Mouse (Mus musculus) kidney, adult 2 months (tissue): ENCODE measurements at regions not wholly inside any gene's neighbourhood (a gene's known extent, or its start where the extent isn't known, plus 50 kb on each side); places are given as distances from the start of the nearest gene placed in this dataset.

Experiments
- DNase-seq: peaks from one replicate; pipeline ENCODE4 v3.0.0; 2021
- H3K27ac ChIP-seq: fragments of 200-500 bp; 2 replicates; pipeline ENCODE4 v1.5.1; 2012; ENCODE audit warnings: low read depth, low read length, control low read depth, inconsistent platforms; ENCODE audit not compliant: insufficient read depth
- H3K27me3 ChIP-seq: fragments of 200-500 bp; replicated peaks from 2 replicates; pipeline ENCODE4 v1.6.1; 2012; ENCODE audit warnings: mild to moderate bottlenecking, moderate library complexity, low read length, inconsistent platforms; ENCODE audit not compliant: control insufficient read depth, insufficient read depth
- H3K36me3 ChIP-seq: fragments of 200-500 bp; 2 replicates; pipeline ENCODE4 v1.6.1; 2012; ENCODE audit warnings: mild to moderate bottlenecking, moderate library complexity, low read length, inconsistent platforms; ENCODE audit not compliant: control insufficient read depth, insufficient read depth
- H3K4me1 ChIP-seq: fragments of 200-500 bp; 2 replicates; pipeline ENCODE4 v1.6.1; 2011; ENCODE audit warnings: low read length; ENCODE audit not compliant: control insufficient read depth, insufficient read depth
- H3K4me3 ChIP-seq: fragments of 200-500 bp; 2 replicates; pipeline ENCODE4 v1.5.1; 2011; ENCODE audit warnings: mild to moderate bottlenecking, low read depth, low read length, control low read depth; ENCODE audit not compliant: insufficient read depth
- CTCF ChIP-seq: fragments of 200-500 bp; conservative IDR thresholded peaks from 2 replicates; pipeline ENCODE4 v1.5.1; 2011; ENCODE audit warnings: low read depth, mild to moderate bottlenecking, control low read depth, low read length, moderate library complexity, mixed read lengths; ENCODE audit not compliant: insufficient read depth, insufficient read length
- POLR2A ChIP-seq: fragments of 200-500 bp; IDR thresholded peaks from one replicate; pipeline ENCODE4 v1.6.1; 2011; ENCODE audit warnings: low read depth, low read length, control low read depth
- WGBS: fragments of 180-500 bp; shearing (Covaris S2); methylation state at CpG from one replicate; pipeline ENCODE4 v1.1.7; 2018; 5-methylcytosine and 5-hydroxymethylcytosine counted together

GRCm38 (mm10) chr17:4216750-4217149 is 520.7 kb upstream of the Nox3 start:
- no peak for TF ChIP-seq POLR2A
- TF ChIP-seq CTCF = no peak
- H3K4me3 ChIP-seq = no peak overlapping the region
- H3K27me3 ChIP-seq = no peaks in the 10 kb centered on the region
- DNase-seq = no peak
- H3K36me3 ChIP-seq = no peaks in the 10 kb centered on the region
- H3K27ac ChIP-seq = no peak overlapping the region
- peaks cover 3% of the 10 kb centered on the region; the same call in 1 of the 2 replicates for H3K4me1 ChIP-seq
- 88% methylated on average over 8 of the region's 8 CpGs for WGBS

- H3K27me3 ChIP-seq = no peaks in the 10 kb centered on the region
- peaks cover 3% of the 10 kb centered on the region; the same call in 1 of the 2 replicates for H3K4me1 ChIP-seq
- no peak overlapping the region for H3K27ac ChIP-seq
- no peaks in the 10 kb centered on the region for H3K36me3 ChIP-seq
- 55% methylated on average over 12 of the region's 12 CpGs for WGBS
- no peak overlapping the region for H3K4me3 ChIP-seq
- TF ChIP-seq POLR2A (no peak), CTCF (no peak)
- DNase-seq = peak; percentile 56
Observed at GRCm38 (mm10) chr17:4220661-4221360, 524.8 kb upstream of the Nox3 start.

GRCm38 (mm10) chr17:4227889-4228288 is 531.8 kb upstream of the Nox3 start:
- TF ChIP-seq CTCF (no peak), POLR2A (no peak)
- no peaks in the 10 kb centered on the region for H3K36me3 ChIP-seq
- H3K4me3 ChIP-seq = no peak overlapping the region
- DNase-seq = peak; percentile 84
- no peaks in the 10 kb centered on the region for H3K4me1 ChIP-seq
- no peaks in the 10 kb centered on the region for H3K27me3 ChIP-seq
- 42% methylated on average over 10 of the region's 10 CpGs for WGBS
- 0 out of 2 replicates have a peak overlapping the region, but pooled peaks have one; percentile 21 for H3K27ac ChIP-seq

GRCm38 (mm10) chr17:4229969-4230368 is 533.9 kb upstream of the Nox3 start:
- Histone ChIP-seq H3K4me3 (no peak overlapping the region), H3K4me1 (no peaks in the 10 kb centered on the region), H3K27me3 (no peaks in the 10 kb centered on the region), H3K27ac (no peak overlapping the region), H3K36me3 (no peaks in the 10 kb centered on the region)
- WGBS = 21% methylated on average over 2 of the region's 2 CpGs
- no peak for DNase-seq
- TF ChIP-seq CTCF (no peak), POLR2A (no peak)

- no peaks in the 10 kb centered on the region; the same call in 1 of the 2 replicates for H3K4me1 ChIP-seq
- H3K27me3 ChIP-seq = no peaks in the 10 kb centered on the region; the same call in 1 of the 2 replicates
- WGBS = 65% methylated on average over 2 of the region's 2 CpGs
- TF ChIP-seq POLR2A (no peak), CTCF (no peak)
- peak; percentile 66 for DNase-seq
- H3K36me3 ChIP-seq = no peaks in the 10 kb centered on the region
- no peak overlapping the region for H3K4me3 ChIP-seq
- H3K27ac ChIP-seq = no peak overlapping the region
Observed at GRCm38 (mm10) chr17:4250476-4250875, 554.4 kb upstream of the Nox3 start.

GRCm38 (mm10) chr17:4265471-4265870 is 569.4 kb upstream of the Nox3 start:
- Histone ChIP-seq H3K27me3 (no peaks in the 10 kb centered on the region), H3K27ac (peak overlapping the region; percentile 45), H3K36me3 (no peaks in the 10 kb centered on the region), H3K4me1 (peaks cover 17% of the 10 kb centered on the region; the same call in 1 of the 2 replicates), H3K4me3 (no peak overlapping the region)
- WGBS = 57% methylated on average over 6 of the region's 6 CpGs
- TF ChIP-seq CTCF = no peak
- TF ChIP-seq POLR2A = no peak
- no peak for DNase-seq

- H3K36me3 ChIP-seq = no peaks in the 10 kb centered on the region
- no peak for TF ChIP-seq CTCF
- no peak for TF ChIP-seq POLR2A
- no peaks in the 10 kb centered on the region for H3K27me3 ChIP-seq
- WGBS = 13% methylated on average over 6 of the region's 6 CpGs
- no peak overlapping the region for H3K4me3 ChIP-seq
- DNase-seq = peak; percentile 40
- no peak overlapping the region for H3K27ac ChIP-seq
- H3K4me1 ChIP-seq = peaks cover 17% of the 10 kb centered on the region; the same call in 1 of the 2 replicates
Observed at GRCm38 (mm10) chr17:4265946-4266345, 569.9 kb upstream of the Nox3 start.

- Histone ChIP-seq H3K27ac (no peak overlapping the region), H3K4me3 (no peak overlapping the region), H3K27me3 (no peaks in the 10 kb centered on the region), H3K4me1 (peaks cover 17% of the 10 kb centered on the region; the same call in 1 of the 2 replicates), H3K36me3 (no peaks in the 10 kb centered on the region)
- peak; percentile 35 for DNase-seq
- TF ChIP-seq CTCF (no peak), POLR2A (no peak)
- WGBS = 13% methylated on average over 5 of the region's 5 CpGs
Observed at GRCm38 (mm10) chr17:4266487-4266886, 570.4 kb upstream of the Nox3 start.
